Mouse (Mus musculus): ENCODE results near the gene Fkbp5.

Fkbp5 gene

DNA sequence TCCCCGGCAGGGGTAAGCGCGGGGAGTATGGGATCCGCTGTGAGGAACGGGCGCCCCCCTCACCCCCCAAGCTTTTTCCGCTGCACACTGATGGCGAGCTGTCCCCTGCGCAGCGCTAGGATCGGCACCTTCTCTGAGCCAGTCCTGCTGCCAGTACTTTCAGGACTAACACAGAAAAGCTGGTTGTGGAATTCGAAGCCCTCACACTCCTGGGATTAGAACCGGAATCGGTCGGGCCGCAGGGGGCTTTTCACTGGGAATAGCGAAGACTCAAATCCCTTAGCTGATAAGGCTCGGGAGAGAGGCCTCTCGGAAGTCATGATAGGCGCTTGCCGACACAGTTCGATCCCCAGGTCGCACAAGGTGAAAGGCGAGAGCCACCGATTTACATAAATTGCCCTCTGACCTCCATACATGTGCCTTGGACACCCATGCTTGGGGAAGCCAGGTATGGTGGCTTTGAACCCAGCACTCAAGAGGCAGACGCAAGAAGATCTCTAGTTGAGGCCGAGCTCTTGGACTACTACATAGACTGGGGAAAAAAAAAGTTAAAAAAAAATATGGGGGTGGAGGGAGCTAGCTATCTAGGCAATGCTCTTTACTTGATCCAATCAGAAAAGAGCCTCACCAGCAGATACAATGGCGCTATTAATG, 6.2 kb upstream of the Fkbp5 start:
- no peak for DNase-seq (ENCODE audit: low spot score)

DNA sequence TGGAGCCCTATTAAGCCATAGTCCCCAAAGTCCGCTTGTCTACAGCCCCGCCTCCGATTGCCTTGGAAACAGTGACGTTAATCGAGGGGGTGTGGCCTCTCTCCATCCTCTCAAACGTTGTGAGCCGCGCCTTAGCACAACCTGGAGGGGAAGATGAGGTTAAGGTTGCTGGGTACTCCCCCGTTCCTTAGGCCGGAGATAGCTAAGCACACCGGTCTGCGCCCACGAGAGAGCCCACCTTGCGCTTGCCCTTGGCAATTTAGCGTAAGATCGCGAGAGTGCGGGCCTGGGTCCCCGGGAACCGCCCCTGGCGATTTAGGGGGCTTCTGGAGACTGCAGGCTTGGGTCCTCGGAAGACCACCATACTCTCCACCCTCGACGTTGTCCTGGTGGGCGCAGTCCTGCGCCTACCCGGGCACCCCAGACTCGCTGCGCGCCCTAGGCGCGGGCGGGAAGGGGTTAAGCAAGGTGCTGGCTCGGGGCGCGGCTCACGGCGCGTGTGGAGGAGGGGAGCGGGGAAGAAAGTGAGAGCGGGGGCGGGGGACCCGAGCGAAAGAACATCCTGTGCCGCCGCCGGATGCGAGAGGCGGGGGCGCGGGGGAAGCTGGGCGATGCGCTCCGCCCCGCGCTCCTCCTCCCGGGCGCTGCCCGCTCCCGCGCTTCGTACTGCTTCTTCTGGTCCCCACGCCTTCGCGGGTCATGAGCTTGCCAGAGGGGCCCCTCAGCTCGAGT, 5.5 kb upstream of the Fkbp5 start:
- peak; percentile 91 for DNase-seq (ENCODE audit: low spot score)

DNA sequence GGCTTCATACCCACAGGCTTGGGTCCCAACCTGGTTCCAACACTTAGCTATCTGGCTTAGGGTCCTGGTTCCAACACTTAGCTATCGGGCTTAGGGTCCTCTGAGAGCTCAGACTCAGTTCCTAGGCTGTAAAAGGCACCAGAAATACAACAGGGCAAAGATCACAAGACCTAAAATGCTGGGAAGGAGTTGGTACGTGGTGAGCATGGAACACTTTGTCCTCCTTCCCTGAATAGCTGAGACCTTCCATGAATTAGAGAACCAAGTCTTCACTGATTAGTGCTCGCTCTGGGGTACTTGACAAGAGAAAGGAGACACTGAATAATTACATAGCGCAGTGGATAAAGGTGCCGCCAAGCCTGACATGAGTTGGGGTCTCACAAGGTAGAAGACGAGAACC, 4.6 kb upstream of the Fkbp5 start:
- no peak for DNase-seq (ENCODE audit: low spot score)

DNA sequence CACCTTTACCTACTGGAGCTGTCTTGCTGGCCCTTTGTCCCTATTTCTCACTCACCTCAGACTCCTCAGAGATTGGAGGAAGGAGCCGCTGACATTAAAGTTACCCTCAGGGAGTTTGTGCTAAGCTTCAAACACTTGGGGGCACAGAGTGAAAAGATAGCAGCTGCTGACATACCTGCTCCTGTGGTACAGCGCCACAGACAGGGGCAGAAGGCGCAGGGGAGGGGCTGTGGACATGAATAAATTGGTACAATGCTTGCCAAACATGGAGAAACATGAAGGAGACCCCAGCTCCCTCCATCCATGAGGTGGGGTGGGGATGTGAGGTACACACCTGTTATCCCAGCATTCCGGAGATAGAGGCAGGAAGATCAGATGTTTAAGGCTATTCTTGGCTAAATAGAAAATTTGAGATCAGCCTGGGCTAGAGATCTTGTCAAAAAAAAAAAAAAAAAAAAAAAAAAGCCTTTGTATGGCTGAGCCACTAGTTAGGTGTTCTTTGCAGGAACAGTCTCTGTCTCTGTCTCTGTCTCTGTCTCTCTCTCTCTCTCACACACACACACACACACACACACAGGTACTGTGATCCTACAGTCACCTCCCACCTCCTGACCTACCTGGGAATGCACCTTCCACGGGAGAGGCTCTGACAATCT, 3.9 kb upstream of the Fkbp5 start:
- DNase-seq (ENCODE audit: low spot score): no peak

DNA sequence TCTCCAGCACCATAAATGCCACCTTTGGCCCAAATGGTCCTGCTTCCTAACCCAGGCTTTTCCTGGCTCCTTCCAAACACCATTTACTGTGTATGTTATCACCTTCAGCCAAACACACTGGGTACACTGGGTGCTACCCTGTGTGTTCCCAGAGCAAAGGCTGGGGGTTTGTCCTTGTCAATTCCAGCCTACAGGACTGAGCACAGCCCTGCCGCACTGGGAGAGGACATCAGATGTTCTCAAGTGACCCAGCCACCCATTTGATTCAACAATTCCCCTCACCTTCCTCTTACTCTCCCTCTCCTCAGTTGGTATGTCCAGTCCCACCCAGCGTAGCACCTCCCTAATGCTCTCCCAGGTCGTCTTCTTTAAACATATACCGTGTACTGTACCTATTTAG, 3.2 kb upstream of the Fkbp5 start:
- no peak for DNase-seq (ENCODE audit: low spot score)

DNA sequence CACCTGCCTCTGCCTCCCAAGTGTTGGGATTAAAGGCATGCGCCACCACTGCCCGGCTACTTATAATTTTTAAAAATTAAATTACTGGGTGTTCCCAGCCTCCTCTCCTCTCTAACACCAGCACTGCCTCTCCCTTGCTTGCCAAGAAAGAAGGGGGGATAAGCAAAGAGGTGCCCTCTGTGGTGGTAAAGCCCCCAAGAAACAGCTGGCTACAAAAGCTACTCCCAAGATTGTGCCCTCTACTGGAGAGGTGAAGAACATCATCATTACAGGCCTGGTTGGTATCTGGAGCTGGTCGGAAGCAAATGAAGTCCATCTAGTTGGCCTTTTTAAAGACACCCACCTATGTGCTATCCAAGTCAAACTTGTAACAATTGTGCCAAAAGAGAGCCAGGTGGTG, 2.5 kb upstream of the Fkbp5 start:
- DNase-seq (ENCODE audit: low spot score): no peak

DNA sequence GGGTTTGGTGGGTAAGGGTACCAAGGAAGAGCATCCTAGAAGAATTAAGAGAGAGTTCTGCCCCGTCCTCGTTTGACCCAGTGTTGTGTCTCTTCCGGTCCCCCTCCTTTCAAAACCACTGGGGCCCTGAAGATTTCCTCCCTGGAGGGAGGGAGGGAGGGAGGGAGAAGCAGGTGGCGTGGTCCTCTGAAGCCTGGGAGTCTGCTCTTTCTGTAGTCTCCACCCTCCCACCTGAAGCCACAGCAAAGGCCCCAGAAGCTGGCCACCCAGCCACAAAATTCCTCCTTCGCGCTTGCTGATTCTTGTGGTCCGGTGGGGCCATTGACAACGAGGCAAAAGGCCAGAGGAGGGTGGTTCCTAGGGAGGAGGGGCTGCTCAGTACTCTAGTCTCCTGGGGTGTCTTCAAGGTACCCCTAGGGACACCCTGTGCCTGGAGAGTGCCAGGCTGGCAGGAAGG, 1.3 kb upstream of the Fkbp5 start:
- DNase-seq (ENCODE audit: low spot score): no peak

DNA sequence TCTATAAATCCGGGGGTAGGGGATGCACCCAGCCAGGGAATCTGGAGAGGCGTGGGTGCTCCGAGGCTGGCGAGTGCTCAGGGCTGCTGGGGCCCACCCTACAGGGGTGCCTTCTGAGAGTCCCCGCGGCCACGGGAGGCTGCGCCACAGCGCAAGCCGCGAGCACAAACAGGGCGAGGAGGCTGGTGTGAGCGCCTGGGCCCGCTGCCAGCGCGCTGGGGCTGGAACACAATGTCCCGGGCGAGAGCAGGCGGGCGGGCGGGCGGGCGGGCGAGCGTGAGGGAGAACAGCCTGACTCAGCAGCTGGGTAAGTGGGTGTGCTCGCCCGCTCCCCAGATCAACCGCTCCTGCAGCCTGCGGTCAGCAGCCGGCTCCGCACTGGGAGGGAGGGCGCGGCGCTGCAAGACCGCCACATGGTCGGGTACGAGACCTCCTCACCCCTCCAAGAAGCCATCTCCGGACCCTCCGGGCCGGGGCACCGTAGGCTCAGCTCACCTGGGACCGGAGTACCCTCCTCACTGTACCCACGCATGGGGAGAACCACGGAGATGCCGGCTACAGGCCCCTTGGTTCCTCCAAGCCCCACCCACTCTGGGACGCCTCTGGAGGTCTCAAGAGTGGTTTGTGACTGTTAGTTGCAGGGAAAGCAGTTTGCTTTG, 758 bp upstream of the Fkbp5 start:
- peak; percentile 86 for DNase-seq (ENCODE audit: low spot score)

DNA sequence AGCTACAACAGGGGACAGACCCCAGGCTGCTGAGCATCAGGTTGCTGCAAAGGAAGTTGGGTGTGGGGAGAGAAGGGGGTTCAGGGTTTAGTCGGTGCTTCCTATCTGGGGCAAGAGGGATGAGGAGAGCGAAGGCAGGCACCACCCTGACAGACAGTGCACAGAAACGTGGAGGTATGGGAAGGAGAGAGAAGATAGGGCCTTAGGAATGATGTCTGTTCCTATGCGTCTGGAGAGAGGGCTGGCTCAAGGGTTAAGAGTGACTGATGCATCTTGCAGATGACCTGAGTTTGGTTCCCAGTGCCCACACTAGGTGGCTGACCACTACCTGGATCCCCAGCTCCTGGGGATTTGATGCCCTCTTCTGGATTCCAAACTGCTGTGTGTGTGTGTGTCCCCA, 446 bp downstream of the Fkbp5 start:
- no peak for DNase-seq (ENCODE audit: low spot score)

DNA sequence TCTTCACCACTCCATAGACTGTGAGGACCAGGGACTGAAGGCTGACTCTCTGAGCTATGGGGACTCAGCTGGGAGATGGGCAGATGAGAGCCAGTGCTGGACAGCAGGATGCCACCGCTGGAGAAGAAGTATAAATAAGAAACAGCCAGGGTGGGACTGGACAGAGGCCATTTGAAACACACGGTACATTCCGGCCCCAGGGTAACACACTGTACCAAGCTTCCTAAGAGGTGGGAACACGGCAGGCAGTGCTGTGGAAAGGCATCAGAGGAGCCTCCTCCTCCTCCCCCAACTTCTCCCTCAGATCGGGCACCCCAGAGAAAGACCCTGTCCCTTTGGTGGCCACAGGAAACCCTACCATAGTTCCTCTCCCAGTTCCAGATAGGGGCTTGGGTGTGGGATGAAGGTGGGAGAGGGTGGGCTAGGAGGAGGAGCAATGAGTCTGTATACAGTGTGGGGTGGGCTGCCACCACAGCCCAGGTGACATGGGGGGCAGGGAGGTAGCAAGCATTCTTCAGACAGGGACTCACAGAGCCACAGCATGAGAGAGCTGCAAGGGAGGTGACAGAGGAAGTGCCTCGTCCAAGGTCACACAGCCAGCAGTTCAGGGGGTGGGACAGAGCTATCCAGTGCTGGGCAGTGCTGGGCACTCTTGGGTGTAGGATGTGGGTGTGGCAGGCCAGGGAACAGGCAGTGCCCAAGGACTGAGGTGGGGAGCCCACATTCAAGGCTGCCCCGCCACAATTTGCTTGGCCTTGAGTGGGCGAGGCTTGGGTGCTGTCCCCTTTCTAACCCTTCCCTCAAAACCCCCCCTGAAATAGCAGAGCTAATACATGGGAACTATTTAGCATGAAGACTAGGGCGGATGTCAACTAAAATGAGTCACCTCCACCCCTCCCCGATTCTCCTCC, 1.6 kb downstream of the Fkbp5 start:
- no peak for DNase-seq (ENCODE audit: low spot score)

DNA sequence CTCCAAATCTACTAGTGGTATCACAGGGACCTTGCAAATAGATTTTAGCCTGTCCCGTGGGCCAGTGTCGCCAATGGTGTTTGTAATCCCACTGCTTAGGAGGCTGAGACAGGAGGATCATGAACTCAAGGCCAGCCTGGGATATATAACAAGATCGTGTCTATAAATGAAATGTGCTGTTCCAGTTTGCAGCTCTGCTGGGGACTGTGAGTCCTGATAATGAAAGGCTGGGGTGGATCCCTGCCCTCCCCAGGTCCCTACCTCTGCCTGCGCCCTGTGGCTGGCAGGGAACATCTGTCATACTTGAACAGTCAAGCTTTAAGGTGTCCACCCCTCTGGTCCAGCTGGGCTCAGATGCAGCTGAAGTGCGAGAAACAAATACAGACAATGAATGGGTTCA, 2.8 kb downstream of the Fkbp5 start:
- DNase-seq (ENCODE audit: low spot score): no peak

DNA sequence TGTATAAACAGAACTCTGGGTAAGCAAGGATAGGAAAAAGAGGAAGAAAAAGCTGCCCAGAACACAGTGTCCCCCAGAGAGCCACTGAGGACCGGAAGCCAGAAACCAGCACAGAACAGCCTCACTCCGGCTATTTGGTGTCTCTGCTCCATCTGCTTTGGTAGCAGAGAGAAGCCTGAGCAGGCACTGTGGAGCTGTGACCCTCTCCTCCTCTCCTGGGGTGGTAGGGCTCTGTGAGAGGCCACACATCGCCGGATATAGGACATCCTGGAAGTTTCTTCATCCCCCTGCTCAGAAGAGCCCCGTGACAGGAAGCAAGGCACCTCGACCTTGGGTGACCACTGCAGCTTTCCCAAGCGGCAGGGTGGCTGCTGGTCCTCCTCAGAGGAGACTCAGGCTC, 3.5 kb downstream of the Fkbp5 start:
- no peak for DNase-seq (ENCODE audit: low spot score)

DNA sequence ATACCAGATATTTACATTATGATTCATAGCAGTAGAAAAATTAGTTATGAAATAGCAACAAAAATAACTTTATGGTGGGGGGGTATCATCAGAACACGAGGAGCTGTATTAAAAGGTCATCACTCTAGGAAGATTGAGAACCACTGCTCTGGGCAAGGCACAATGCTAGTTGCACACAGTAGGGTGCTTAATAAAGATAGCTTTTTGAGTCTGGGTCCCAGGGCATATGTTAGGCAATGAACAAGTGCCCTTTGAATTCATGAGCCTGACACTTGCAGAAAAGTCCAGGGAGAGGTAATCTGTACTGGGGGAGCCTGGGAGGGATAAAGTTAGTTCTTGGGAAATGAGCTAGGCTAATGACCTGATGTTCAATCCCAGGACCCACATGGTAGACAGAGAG, 4.0 kb downstream of the Fkbp5 start:
- DNase-seq (ENCODE audit: low spot score): no peak

DNA sequence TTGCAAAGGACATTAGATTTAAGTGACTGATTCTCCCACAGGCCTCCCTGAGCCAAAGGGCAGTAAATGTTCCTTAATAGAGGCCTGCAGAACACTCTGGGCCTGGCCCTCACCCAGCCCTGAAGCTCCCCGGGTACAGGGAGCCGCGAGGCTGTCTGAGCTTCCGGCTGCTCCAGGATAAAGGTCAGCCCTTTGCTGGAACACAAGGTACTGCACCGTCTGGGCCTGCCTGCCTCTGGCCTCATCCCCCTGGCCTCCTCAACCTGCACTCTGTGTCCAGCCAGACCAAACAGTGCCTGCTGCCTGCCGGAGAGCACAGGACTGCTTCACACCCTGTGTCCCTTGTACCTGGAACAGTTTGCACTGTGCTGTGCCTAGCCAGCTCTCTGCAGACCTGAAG, 4.6 kb downstream of the Fkbp5 start:
- DNase-seq (ENCODE audit: low spot score): no peak

DNA sequence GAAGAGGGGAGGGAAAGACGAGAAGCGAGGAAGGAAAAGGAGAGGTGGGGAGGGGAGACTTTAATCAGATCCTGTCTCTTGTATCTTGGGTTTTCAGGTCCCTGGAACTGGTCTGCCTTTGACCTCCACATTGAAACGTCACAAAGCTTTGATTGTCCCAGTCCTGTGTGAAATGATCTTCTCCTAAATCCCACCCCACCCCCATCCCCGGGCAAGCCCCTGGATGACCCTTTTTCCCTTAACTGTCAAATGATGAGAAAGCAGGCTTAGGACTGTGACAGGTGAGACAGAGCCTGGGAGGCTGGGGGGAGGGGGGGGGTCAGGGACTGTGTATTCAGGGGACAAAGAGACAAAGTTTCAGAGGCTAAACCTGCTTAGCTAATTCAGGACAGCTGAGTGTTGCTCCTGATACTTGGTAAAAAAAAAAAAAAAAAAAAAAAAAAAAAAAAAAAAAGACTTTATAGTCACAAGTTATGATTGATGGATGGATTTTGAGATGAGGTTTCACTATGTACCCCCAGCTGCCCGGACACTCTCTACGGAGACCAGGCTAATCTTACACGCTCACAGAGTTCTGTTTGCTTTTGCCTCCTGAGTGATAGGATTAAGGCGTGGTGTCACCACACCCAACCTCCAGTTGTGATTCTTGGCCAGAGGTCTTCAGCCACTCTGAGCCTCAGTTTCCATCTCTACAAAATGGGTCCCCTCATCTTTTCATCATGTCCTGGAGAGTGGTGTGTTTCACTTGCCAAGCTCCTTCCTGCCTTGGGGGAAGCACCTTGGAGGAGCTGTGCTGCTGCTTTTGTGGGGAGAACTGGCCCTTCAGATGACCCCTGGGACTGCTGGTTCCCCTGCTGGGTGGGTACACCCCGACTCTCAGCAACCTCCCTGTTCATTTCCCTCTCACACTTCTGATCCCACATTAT, 5.4 kb downstream of the Fkbp5 start:
- no peak for DNase-seq (ENCODE audit: low spot score)

DNA sequence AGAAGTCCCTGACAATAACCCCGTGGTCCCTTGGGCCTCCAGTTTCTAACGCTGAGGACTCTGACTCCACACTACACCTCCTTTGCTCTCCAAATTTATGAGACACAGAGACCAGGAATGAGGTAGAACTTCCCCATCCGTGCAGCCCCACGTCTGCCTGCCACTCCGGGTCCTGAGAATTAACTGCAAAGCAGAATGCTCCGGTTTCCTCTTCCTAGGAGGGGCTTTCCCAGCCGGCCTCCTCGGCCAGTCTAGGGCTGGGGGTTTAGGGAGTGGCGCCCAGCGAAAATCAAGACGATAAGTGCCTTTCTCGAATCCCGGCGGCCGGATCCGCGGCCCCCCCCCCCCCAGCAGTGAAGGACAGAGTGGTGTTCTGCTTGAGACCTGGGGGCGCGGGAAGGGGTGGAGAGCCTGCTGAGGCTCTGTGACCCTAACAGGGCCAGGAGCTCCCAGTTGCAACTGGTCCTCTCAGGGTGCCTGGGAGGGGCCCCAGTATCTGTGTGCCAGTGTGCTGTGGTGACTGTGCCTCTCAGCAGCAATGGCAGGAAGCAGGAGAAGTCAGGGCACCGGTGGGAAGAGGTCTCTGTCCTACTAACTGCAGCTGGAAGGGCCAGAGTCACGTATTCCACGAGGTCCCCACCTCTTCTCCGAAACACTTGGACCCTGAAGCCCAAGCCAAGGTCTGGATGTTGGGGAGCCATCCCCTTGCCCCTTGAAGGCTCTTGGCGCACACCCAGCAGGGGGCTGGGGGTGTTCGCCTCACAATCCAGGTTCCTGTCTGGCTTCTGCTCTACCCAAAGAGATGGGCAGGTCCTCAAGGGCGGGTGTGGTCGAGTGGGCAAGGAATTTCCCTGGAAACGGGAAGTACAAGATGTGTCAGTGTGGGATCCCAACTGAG, 6.6 kb downstream of the Fkbp5 start:
- DNase-seq (ENCODE audit: low spot score): no peak

DNA sequence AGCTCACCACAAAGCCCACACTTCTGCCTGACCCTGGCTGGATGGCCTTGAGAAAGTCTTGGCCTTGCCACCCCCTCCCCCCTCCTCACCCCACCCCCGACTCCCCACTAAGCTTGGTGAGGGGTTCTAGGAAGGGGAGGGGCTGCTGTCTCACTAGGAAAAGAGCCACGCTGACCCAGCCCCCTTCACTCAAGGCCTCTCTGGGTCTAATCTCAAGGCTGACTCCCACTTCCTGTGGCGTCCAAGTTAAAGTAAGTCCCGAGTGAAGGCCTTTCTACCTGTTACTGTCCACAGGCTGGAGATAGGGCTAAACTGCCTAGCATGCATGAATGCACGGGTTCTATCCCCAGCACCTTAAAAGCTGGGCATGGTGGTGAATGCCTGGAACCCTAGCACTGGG, 9.8 kb downstream of the Fkbp5 start:
- no peak for DNase-seq (ENCODE audit: low spot score)

DNA sequence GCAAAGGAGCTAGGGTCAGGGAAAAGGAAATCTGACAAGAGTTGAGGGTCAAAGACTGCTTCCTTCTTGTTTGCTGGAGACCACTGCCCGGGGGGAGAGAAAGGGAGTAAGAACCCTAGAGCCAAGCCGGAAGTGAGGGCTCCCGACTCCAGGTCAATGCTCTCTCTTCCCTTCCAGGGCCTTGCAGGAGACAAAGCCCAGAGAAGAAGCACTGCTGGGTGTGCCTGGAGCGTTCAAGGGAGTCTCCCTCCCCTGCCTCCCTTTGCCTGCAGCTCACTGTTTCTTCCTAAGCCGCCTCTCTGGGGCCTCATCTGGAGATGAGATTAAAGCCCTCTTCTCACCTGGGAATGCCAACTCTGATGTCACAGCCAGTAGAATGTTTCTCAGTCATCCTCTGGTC, 10.4 kb downstream of the Fkbp5 start:
- no peak for DNase-seq (ENCODE audit: low spot score)

DNA sequence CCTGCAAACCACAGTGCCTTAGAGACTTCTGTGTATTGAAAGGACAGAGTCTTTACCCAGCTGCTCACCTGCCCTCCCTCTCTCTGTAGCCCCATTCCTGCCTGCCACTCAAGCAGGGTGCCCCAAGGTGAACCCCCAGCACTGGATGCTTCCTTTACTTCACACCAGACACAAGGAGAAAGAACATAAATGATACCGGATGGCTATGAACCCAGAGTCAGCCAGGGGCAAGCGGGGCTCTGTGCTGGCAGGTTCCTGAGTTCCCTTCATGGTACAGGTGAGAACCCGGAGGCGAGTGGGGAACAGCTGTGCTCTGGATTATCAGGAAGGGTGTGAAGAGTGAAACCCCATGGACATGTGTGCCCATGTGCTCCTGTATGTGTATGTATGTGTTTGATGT, 11.7 kb downstream of the Fkbp5 start:
- DNase-seq (ENCODE audit: low spot score): no peak

DNA sequence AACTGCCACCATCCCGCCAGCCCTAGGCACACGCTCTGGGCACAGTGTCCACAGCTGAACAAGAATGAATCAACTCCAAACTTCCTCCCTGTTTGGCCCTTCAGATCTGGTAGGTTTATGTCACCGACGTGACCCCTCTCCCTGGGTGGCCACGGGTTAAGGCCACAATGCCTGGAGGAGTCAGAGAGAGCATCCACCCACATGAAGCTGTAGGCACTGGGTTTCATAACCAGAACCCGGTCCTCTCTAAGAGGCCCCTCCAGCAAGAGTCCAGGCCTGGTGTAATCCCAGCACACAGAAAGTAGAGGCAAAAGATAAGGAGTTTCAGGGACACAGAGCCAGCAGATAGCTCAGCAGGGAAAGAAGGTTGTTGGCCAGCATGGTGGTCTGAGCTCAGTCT, 13.1 kb downstream of the Fkbp5 start:
- no peak for DNase-seq (ENCODE audit: low spot score)
